Mouse (Mus musculus) heart, embryonic 16.5 days (tissue): ENCODE measurements around the gene Fcor. TPM values are rescaled to one million over a fixed set of nuclear protein-coding genes. Genes with fewer than 3 reads are reported as not detected.

Experiments used
- ATAC-seq: fragments of 200-750 bp; cut with Nextera tagmentation; replicated peaks from 2 replicates; pipeline ENCODE4 v1.8.0; 2017; ENCODE audit warnings: moderate number of reproducible peaks; ENCODE audit not compliant: insufficient read depth, low FRiP score; ENCODE audit errors: extremely low read depth
- H3K27ac ChIP-seq: fragments of 300-500 bp; sonication (generic); 2 replicates; pipeline ENCODE4 v1.5.1; 2014; ENCODE audit warnings: mild to moderate bottlenecking, low read length, control low read depth, moderate library complexity
- H3K27me3 ChIP-seq: fragments of 300-500 bp; sonication (generic); 2 replicates; pipeline ENCODE4 v1.6.1; 2014; ENCODE audit warnings: low read length, mixed read lengths; ENCODE audit not compliant: control insufficient read depth, insufficient read depth
- H3K36me3 ChIP-seq: fragments of 300-500 bp; sonication (generic); 2 replicates; pipeline ENCODE4 v1.6.1; 2014; ENCODE audit not compliant: control insufficient read depth, insufficient read depth
- H3K4me1 ChIP-seq: fragments of 300-500 bp; sonication (generic); 2 replicates; pipeline ENCODE4 v1.6.1; 2014; ENCODE audit warnings: low read length, mixed read lengths; ENCODE audit not compliant: control insufficient read depth, insufficient read depth
- H3K4me2 ChIP-seq: fragments of 300-500 bp; sonication (generic); 2 replicates; pipeline ENCODE4 v1.6.1; 2014; ENCODE audit warnings: low read depth, mild to moderate bottlenecking, control low read depth, low read length
- H3K4me3 ChIP-seq: fragments of 300-500 bp; sonication (generic); 2 replicates; pipeline ENCODE4 v1.5.1; 2014; ENCODE audit warnings: mild to moderate bottlenecking, control low read depth, low read length
- H3K9ac ChIP-seq: fragments of 300-500 bp; sonication (generic); 2 replicates; pipeline ENCODE4 v1.6.1; 2014; ENCODE audit warnings: low read length, control low read depth
- H3K9me3 ChIP-seq: fragments of 300-500 bp; sonication (generic); replicated peaks from 2 replicates; pipeline ENCODE4 v1.6.1; 2016; ENCODE audit warnings: low read length; ENCODE audit not compliant: control insufficient read depth
- WGBS: fragments of 180-500 bp; shearing (Covaris S2); extraction: QIAGEN DNeasy Blood & Tissue Kit; methylation state at CpG from one replicate; pipeline ENCODE4 v1.1.7; 2014; 5-methylcytosine and 5-hydroxymethylcytosine counted together
- polyA plus RNA-seq: library from polyadenylated mRNA; unstranded; fragments of >200 nt; fragmentation: Nextera tagmentation; extraction: Ambion mirVana; gene quantifications from 2 replicates; pipeline ENCODE4 v1.2.1, GENCODE M21; 2015

Gene Fcor
- polyA plus RNA-seq, 1 experiment from 2014 or later = 4.3 TPM

DNA sequence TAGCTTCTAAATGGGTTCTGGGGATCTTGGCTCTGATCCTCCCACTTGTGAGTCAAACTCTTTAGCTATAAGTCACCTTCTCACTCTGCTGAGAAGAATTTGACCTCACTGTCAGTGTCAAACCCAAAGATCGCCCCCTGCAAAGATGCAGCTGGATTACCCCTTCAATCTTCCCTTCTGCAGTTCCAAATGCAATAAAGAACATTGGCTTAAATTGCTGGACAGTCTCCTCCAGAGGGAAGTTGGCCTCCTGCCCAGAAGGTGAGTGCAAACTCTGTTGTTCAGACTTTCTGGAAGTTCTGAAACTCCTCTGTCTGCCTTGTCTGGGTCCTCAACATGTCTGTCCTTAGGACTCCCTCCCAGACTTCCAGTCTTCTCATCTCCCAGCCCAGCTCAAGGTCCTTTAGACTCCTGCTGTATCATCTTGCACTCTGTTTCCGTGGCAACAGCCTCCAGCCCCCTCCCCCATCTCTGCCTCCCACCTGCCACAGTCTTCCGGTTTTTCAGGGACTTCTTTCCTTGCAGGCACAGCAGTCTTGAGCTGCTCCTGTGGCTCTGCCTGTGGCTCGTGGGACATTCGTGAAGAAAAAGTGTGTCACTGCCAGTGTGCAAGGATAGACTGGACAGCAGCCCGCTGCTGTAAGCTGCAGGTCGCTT lies 15.3 kb downstream of the Fcor start:
- Histone ChIP-seq H3K27me3 (peaks cover 2% of the 10 kb centered on the region; the same call in 1 of the 2 replicates), H3K4me1 (no peaks in the 10 kb centered on the region), H3K9ac (no peak overlapping the region), H3K4me3 (no peak overlapping the region), H3K27ac (no peak overlapping the region), H3K36me3 (no peaks in the 10 kb centered on the region), H3K9me3 (no peaks in the 10 kb centered on the region), H3K4me2 (no peak overlapping the region)
- WGBS = 26% methylated on average over 7 of the region's 7 CpGs
- no peak for ATAC-seq

DNA sequence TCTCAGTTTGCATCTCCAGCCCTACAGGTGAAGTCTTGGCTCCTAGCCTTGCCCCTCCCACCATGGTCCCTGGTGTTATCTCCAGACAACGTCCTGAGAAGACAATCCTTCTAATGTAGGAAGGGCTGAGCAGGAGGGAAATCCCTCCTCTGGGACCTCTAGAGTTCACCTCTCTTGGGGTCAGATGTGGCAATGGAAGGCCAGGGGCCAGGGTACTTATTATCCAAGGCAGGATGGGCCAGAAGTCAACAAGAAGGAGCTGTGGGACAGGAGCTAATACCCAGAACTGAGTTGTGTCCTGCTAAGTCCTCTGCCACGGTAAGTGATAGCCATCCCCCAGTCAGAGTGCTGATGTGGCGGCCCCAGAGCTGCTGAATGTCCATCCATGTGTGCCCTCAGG lies 16.6 kb downstream of the Fcor start, which contains the start of gene Retn:
TSS of gene Retn (plus strand) at position 245 of the 400 bp plus-strand sequence.
- no peak for ATAC-seq
- H3K4me1 ChIP-seq = no peaks in the 10 kb centered on the region

DNA sequence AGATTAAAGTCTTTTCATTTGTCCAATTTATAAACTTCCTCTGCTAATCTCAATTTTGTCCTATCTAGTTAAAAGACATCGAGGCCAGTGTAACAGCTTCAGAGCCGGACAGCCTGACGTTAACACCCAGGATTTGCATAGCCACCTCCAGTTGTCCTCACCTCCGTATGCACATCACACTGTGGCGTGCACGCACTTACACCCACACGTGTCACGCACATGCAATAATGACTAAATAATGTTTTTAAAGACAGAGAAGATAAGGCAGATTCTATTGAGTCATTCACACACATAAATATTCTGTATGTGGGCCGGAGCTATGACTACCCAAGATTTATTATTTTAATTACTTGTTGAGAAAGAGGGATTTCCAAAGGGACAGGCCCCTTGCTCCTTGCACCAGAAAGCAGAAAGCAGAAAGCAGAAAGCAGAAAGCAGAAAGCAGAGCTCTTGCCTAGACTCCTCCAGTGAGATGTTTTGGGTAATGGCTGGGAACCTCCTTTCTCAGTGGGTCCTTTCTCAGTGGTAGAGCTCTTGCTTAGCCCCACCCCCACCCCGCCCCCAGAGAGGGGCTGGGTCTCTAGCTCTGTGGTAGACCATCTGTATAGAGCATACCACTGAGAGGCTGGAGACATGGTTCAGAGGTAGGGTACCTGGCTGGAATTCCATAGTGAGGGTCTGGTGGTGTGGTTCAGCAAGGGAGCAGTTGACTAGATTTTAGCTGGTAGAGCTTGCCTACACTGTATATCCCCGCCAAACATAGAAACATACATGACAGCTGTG lies 17.2 kb downstream of the Fcor start:
- Histone ChIP-seq H3K4me1 (no peaks in the 10 kb centered on the region), H3K36me3 (no peaks in the 10 kb centered on the region), H3K27me3 (peaks cover 2% of the 10 kb centered on the region; the same call in 1 of the 2 replicates), H3K9me3 (no peaks in the 10 kb centered on the region), H3K4me3 (no peak overlapping the region), H3K4me2 (no peak overlapping the region), H3K9ac (no peak overlapping the region), H3K27ac (no peak overlapping the region)
- ATAC-seq = 0 out of 2 replicates have a peak, but pooled peaks have one; percentile 14
- WGBS = 63% methylated on average over 11 of the region's 11 CpGs

More for the DNA sequence above, 16.6 kb downstream of the Fcor start, which contains the start of gene Retn:
- WGBS = 56% methylated on average over 3 of the region's 3 CpGs
- H3K9me3 ChIP-seq = no peaks in the 10 kb centered on the region
- no peaks in the 10 kb centered on the region for H3K36me3 ChIP-seq
- H3K4me3 ChIP-seq = no peak within 1 kb of the TSS
- H3K27ac ChIP-seq = no peak within 1 kb of the TSS
- no peak within 1 kb of the TSS for H3K9ac ChIP-seq
- H3K27me3 ChIP-seq = peaks cover 2% of the 10 kb centered on the region; the same call in 1 of the 2 replicates
- H3K4me2 ChIP-seq = no peak within 1 kb of the TSS

DNA sequence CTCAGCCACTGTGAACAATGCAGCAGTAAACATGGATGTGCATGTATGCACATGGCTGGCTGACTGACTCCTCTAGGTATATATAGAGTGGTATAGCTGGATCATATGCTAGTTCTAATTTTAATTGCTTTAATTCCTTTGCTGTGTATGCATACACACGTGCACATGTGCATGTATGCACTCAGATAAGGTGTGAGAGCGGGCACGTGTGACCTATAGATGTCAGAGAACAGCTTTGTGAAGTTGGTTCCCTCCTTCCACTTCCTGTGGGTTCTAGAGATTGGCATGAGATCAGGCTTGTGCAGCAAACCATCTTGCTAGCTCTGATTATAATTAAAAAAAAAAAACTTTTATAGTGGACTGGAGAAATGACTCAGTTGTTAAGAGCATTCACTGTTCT lies 19.3 kb downstream of the Fcor start:
- Histone ChIP-seq H3K4me1 (no peaks in the 10 kb centered on the region), H3K27me3 (peaks cover 2% of the 10 kb centered on the region; the same call in 1 of the 2 replicates), H3K9ac (no peak overlapping the region), H3K36me3 (no peaks in the 10 kb centered on the region), H3K4me3 (no peak overlapping the region), H3K27ac (no peak overlapping the region), H3K4me2 (no peak overlapping the region), H3K9me3 (no peaks in the 10 kb centered on the region)
- ATAC-seq = no peak
- WGBS = 62% methylated on average over 3 of the region's 3 CpGs

DNA sequence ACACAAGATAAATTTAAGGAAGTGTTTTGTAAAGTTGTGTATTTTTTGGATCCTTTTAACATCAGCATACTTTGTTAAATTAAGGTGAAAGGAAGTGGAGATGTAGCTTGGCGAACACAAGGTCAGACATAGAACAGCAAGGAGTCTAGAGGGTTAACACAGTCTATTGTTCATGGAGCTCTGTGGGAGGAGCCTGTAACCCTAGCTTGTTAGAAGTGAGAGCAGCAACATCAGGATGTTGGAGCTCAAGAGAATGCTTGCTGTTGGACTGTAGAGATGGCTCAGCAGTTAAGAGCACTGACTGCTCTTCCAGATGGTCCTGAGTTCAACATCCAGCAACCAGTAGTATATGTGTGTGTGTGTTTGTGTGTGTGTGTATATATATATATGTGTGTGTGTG lies 23.2 kb downstream of the Fcor start:
- Histone ChIP-seq H3K4me3 (no peak overlapping the region), H3K4me2 (0 out of 2 replicates have a peak overlapping the region, but pooled peaks have one; percentile 11), H3K36me3 (no peaks in the 10 kb centered on the region), H3K9ac (no peak overlapping the region), H3K27me3 (no peaks in the 10 kb centered on the region), H3K27ac (no peak overlapping the region), H3K9me3 (no peaks in the 10 kb centered on the region), H3K4me1 (no peaks in the 10 kb centered on the region)
- WGBS = 52% methylated on average over 1 of the region's 1 CpGs
- no peak for ATAC-seq

DNA sequence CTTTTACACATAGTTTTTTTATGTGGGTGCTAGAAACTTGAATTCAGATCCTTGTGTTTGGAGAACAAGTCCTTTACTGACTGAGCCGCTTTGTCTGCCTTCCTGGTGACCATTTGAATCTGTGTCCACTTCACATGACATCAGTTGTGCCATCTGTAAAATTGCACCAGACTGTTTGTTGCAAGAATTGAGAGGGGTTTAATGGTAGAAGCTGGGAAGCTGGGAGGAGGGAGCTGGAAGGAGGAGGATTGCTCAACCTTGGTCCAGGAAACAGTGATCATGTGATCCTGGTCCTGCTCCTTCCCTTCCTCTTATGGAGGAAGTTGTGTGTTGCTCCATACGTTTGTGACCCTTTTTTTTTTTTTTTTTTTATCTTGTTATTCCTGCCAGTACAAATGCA lies 23.9 kb downstream of the Fcor start:
- Histone ChIP-seq H3K27ac (no peak overlapping the region), H3K9me3 (no peaks in the 10 kb centered on the region), H3K27me3 (no peaks in the 10 kb centered on the region), H3K4me3 (no peak overlapping the region), H3K4me2 (no peak overlapping the region), H3K36me3 (no peaks in the 10 kb centered on the region), H3K4me1 (no peaks in the 10 kb centered on the region), H3K9ac (no peak overlapping the region)
- no peak for ATAC-seq
- 49% methylated on average over 2 of the region's 2 CpGs for WGBS

DNA sequence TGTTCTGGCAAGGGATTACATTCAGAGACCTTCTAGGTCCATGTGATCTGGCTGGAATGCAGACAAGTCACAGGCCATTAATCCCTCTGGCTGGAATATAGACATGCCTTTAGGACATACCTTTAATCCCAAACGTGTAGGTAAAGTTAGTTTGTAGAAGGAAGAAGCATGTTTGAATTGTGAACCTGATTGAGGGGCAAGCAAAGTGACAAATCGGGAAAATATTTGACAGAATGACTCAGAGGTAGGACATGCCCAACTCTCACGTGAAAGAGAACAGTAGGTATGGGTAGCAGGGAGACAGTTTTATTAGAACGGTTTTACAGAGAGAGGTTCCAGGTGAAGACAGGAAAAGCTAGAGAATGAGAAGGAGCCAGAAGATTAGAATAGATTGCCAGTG lies 24.6 kb downstream of the Fcor start:
- 70% methylated on average over 4 of the region's 4 CpGs for WGBS

DNA sequence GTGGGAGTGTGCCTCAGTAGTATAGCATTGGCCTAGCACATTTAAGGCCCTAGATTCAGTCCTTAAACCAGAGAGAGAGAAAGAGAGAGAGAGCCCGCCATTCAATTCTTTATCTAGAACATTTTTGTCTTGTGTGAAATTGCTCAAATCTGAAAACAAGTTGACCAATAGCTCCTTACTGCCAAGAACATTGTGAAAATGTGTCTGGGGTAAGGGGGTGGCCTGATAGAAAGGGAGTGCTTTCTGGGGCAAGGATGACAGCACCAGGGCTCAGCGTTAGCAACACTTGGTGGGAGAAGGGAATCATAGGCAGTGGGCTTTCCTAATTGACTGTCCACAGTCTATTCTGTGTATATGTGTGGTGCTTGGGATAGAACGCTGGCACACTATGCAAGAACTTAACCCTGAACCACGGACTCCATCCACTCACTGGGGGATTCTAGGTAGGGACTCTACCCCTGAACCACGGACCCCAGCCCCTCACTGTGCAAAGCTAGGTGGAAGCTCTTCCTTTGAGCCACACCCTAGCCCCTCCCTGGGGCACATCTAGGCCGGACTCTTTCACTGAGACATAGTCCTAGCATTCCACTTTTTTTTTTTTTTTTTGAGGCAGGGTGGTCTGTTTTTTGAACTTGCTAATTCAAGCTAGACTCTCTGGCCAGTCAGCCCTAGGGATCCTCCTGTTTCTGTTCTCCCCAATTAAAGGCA lies 25.2 kb downstream of the Fcor start:
- H3K27me3 ChIP-seq = no peaks in the 10 kb centered on the region
- no peak overlapping the region for H3K27ac ChIP-seq
- H3K4me1 ChIP-seq = no peaks in the 10 kb centered on the region
- no peaks in the 10 kb centered on the region for H3K36me3 ChIP-seq
- H3K4me3 ChIP-seq = no peak overlapping the region
- no peak overlapping the region for H3K9ac ChIP-seq
- no peak overlapping the region for H3K4me2 ChIP-seq
- no peak for ATAC-seq
- H3K9me3 ChIP-seq = no peaks in the 10 kb centered on the region
- 78% methylated on average over 6 of the region's 6 CpGs for WGBS

More for the DNA sequence above, 24.6 kb downstream of the Fcor start:
- no peak overlapping the region for H3K27ac ChIP-seq
- H3K9me3 ChIP-seq = no peaks in the 10 kb centered on the region
- no peaks in the 10 kb centered on the region for H3K4me1 ChIP-seq
- ATAC-seq = no peak
- H3K9ac ChIP-seq = no peak overlapping the region
- H3K4me2 ChIP-seq = no peak overlapping the region
- H3K4me3 ChIP-seq = no peak overlapping the region
- no peaks in the 10 kb centered on the region for H3K27me3 ChIP-seq
- H3K36me3 ChIP-seq = no peaks in the 10 kb centered on the region
